Mouse (Mus musculus): ENCODE measurements at regions not wholly inside any gene's neighbourhood (a gene's known extent, or its start where the extent isn't known, plus 50 kb on each side); places are given as distances from the start of the nearest gene placed in this dataset.

- no peak for TF ChIP-seq CTCF (IDR thresholded peaks at IDR 0.05; ENCODE audit: low read depth, low read length)
- TF ChIP-seq GATA1 (IDR thresholded peaks at IDR 0.05; ENCODE audit: borderline replicate concordance, low read length): no peak
- TF ChIP-seq TAL1 (conservative IDR thresholded peaks at IDR 0.05; ENCODE audit: low read depth, low read length): no peak
Observed at GRCm38 (mm10) chr3:106879994-106880393, 53.9 kb upstream of the Olfr266 start.

All from G1E (cell line).